Mouse (Mus musculus) heart, postnatal 25 days (tissue): ENCODE data around the gene Mab21l3. TPM values are rescaled to one million over a fixed set of nuclear protein-coding genes. Genes with fewer than 3 reads are reported as not detected.
A peak's percentile ranks its signal among the peaks of the same experiment; 100 is the strongest.

Experiments used
- DNase-seq: peaks from one replicate; pipeline ENCODE4 v3.0.0; 2022; ENCODE audit warnings: low spot score
- intact Hi-C: fragments of 180-260 bp; cut with DNase I; formaldehyde crosslinking; loops from one replicate; pipeline ENCODE4 v1.15.1; 2025
- total RNA-seq, 2 experiments: library from RNA; stranded (reverse); gene quantifications; 2 replicates each; pipeline ENCODE4 v1.2.3; 2021

Mab21l3 gene
- total RNA-seq, result under 1 TPM in 1 of 2 experiments, not detected in 1; 0.08 TPM

GRCm38 (mm10) chr3:101848816-101849215 is at the start of gene Mab21l3:
Mab21l3 (minus strand) TSS chr3:101848959.
- intact Hi-C loops, result no loop called here

GRCm38 (mm10) chr3:101897377-101897974 is 48.7 kb upstream of the Mab21l3 start:
- no peak for DNase-seq
- intact Hi-C loops, result loop anchor here (5.0 kb wide), 2 partner anchors 165 to 345 kb away; no protein-coding TSS in a partner anchor

More at GRCm38 (mm10) chr3:101848816-101849215, at the start of gene Mab21l3:
- no peak for DNase-seq

GRCm38 (mm10) chr3:101896893-101897292 is 48.1 kb upstream of the Mab21l3 start:
- peak; percentile 34 for DNase-seq
- intact Hi-C loops, result loop anchor here (5.0 kb wide), 2 partner anchors 165 to 345 kb away; no protein-coding TSS in a partner anchor

GRCm38 (mm10) chr3:101895376-101895910 is 46.7 kb upstream of the Mab21l3 start:
- DNase-seq, result no peak
- intact Hi-C loops, result loop anchor here (5.0 kb wide), 2 partner anchors 167 to 347 kb away; no protein-coding TSS in a partner anchor

GRCm38 (mm10) chr3:101885591-101885990 is 36.8 kb upstream of the Mab21l3 start:
- intact Hi-C loops, result no loop called here
- DNase-seq, result peak; percentile 12

GRCm38 (mm10) chr3:101885041-101885440 is 36.3 kb upstream of the Mab21l3 start:
- intact Hi-C loops, result no loop called here
- DNase-seq, result no peak

- intact Hi-C loops, result no loop called here
- no peak for DNase-seq
These were observed 35.1 kb upstream of the Mab21l3 start for GRCm38 (mm10) chr3:101883902-101884301.

- intact Hi-C loops, result no loop called here
- DNase-seq, result no peak
These were observed 33.0 kb upstream of the Mab21l3 start for GRCm38 (mm10) chr3:101881721-101882120.

- intact Hi-C loops, result no loop called here
- no peak for DNase-seq
These were observed 32.1 kb upstream of the Mab21l3 start for GRCm38 (mm10) chr3:101880818-101881217.

- intact Hi-C loops, result no loop called here
- DNase-seq, result no peak
These were observed 29.4 kb upstream of the Mab21l3 start for GRCm38 (mm10) chr3:101878136-101878535.

- no peak for DNase-seq
- intact Hi-C loops, result no loop called here
These were observed 27.9 kb upstream of the Mab21l3 start for GRCm38 (mm10) chr3:101876459-101877285.

- no peak for DNase-seq
- intact Hi-C loops, result no loop called here
These were observed 26.6 kb upstream of the Mab21l3 start for GRCm38 (mm10) chr3:101875258-101875920.

- no peak for DNase-seq
- intact Hi-C loops, result no loop called here
These were observed 24.4 kb upstream of the Mab21l3 start for GRCm38 (mm10) chr3:101873061-101873675.

- intact Hi-C loops, result no loop called here
- DNase-seq, result no peak
These were observed 23.2 kb upstream of the Mab21l3 start for GRCm38 (mm10) chr3:101871951-101872350.

- intact Hi-C loops, result no loop called here
- DNase-seq, result no peak
These were observed 18.3 kb upstream of the Mab21l3 start for GRCm38 (mm10) chr3:101867001-101867421.

GRCm38 (mm10) chr3:101861856-101862255 is 13.1 kb upstream of the Mab21l3 start:
- no peak for DNase-seq
- intact Hi-C loops, result no loop called here

- intact Hi-C loops, result no loop called here
- DNase-seq, result no peak
These were observed 11.4 kb upstream of the Mab21l3 start for GRCm38 (mm10) chr3:101860151-101860550.

GRCm38 (mm10) chr3:101859740-101860139 is 11.0 kb upstream of the Mab21l3 start:
- DNase-seq, result no peak
- intact Hi-C loops, result no loop called here

- DNase-seq, result no peak
- intact Hi-C loops, result no loop called here
These were observed 5.3 kb upstream of the Mab21l3 start for GRCm38 (mm10) chr3:101854075-101854474.

- DNase-seq, result no peak
- intact Hi-C loops, result no loop called here
These were observed 2.6 kb upstream of the Mab21l3 start for GRCm38 (mm10) chr3:101851363-101851762.
